Mouse (Mus musculus) cerebellum, adult 8-10 months (tissue): ENCODE measurements around the gene Prickle4.
"Not testable (repeated sequence)": the region's sequence is repeated elsewhere in the genome, so short reads cannot be mapped to it uniquely, and the experiment has no call there.

Experiments used
- DNase-seq: peaks from one replicate; pipeline ENCODE4 v3.0.0; 2022

Gene Prickle4

GRCm38 (mm10) chr17:47663009-47663713, 31.4 kb downstream of the Prickle4 start:
- no peak for DNase-seq

- no peak for DNase-seq
These were observed 35.7 kb downstream of the Prickle4 start for GRCm38 (mm10) chr17:47658741-47659243.

GRCm38 (mm10) chr17:47657901-47658300, 36.6 kb downstream of the Prickle4 start:
- no peak for DNase-seq

GRCm38 (mm10) chr17:47655697-47656096, 38.8 kb downstream of the Prickle4 start:
- no peak for DNase-seq

GRCm38 (mm10) chr17:47654346-47654745, 40.2 kb downstream of the Prickle4 start:
- DNase-seq = not testable (repeated sequence)

- DNase-seq = no peak
These were observed 42.6 kb downstream of the Prickle4 start for GRCm38 (mm10) chr17:47651953-47652352.

GRCm38 (mm10) chr17:47648966-47649365, 45.6 kb downstream of the Prickle4 start:
- no peak for DNase-seq

GRCm38 (mm10) chr17:47646683-47647082, 47.9 kb downstream of the Prickle4 start:
- peak; percentile 27 for DNase-seq

GRCm38 (mm10) chr17:47642992-47643391, 51.5 kb downstream of the Prickle4 start:
- no peak for DNase-seq
